Mouse (Mus musculus): ENCODE data around the gene Sgcg.

Gene Sgcg

DNA sequence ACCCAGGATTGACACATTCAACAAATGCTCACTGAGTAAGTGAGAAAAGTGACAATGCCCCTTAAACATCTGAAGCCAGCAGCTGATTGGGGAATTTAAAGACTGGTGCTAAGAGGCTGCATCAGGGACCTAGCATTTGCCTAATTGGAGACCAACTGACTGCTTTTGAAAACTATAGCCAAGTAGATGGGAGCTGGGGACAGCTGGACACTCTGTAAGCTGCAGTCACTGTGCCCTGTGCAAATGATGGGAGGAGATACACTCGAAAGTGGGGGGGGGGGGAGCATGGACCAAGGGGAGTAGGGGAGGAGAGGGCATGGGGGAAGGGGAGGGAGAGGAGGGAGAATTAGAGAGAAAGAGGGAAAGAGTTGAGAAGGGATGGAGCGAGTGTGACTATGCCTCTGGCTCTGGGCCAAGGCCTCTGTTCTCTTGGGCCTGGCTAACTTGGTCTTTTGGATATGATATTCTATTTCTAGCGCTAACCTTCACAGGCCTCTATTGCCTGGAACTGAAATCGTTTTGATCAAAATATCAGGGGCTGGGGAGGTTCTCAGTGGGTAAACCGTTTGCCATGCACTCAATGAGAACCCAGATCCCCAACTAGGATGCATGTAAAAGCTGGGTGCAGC lies 22.3 kb downstream of the Sgcg start:
- in situ Hi-C loops (cut with MboI, MseI), result no loop called here

DNA sequence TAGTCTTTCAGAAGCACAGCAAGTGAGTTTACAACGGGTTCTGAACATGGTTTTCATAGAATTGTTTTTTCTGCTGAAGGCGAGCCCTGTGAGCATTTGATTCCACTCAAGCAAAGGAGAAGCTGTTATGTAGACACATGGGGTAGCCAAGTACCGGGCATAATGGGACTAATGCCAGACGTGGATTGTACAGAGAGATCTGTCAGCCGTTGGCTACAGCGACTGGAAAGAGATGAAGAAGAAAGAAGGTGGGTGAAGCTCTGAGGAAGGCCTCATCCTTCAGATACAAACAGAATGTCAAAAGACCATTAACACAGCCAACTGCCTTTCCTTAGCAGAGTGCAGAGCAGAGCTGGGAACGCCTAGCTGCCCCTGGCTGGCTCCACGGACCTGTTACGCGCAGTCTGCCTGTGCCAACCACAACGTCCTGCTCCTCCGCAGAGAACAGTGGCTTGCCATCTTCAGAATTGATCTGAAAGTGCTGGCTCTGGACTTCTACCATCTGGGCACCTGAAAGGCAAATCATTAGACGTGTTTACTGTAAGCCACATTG lies 26.2 kb downstream of the Sgcg start:
- in situ Hi-C loops (cut with MboI, MseI), result loop anchor here in 1 of 2 experiments (5.0 kb wide), 1 partner anchor 60 kb away; no protein-coding TSS in a partner anchor

DNA sequence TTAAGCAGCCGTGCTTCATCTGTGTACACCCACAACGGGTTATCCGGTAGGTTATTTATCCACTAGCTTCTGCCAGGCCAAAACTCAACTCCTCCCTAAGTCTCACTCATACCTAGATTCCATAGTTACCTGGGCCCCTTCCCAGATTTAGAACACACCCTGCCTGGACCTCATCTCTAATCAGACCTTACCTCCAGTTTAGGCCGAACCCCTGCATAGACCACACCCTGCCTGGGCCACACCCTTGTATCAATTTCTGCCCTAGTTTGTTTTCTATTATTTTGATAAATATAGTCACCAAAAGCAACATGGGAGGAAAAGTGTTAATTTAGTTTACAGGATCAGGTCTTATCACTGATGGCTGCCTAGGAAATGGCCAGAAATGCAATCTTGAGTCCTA lies 28.1 kb downstream of the Sgcg start:
- in situ Hi-C loops (cut with MboI, MseI), result loop anchor here in 1 of 2 experiments (5.0 kb wide), 1 partner anchor 62 kb away; no protein-coding TSS in a partner anchor

DNA sequence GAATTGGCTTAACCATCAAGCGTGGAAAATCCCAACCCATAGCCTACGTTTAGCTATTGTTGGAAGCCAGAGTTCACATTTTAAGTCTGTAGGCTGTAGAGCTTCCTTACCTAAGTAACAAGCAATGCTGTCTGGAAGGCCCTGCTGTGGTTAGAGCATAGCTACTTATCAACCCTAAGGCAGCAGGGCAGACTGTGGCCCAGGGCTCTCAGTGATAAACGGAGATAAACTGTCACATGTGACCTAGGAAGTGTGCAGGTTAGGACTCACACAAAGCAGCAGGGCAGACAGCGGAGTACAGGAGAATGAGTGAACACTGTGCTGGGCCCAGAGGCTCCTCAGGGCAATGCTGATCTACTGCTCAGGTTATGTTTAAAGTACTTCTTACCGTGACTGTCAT lies 28.5 kb downstream of the Sgcg start:
- in situ Hi-C loops (cut with MboI, MseI), result loop anchor here in 1 of 2 experiments (5.0 kb wide), 1 partner anchor 63 kb away; no protein-coding TSS in a partner anchor

DNA sequence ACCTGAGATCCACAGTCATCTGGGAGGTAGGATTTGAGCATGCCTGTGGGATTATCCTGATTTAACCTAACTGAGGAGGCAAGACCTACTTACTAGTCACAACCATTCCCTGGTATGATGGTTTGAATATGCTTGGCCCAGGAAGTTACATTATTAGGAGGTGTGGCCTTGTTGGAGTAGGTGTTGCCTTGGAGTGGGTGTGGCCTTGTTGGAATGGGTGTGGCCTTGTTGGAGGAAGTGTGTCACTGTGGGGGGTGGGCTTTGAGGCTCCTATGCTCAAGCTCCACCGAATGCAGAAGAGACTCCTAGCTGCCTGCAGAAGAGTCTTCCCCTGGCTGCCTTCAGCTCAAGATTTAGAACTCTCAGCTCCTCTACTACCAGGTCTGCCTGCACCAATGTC lies 32.1 kb downstream of the Sgcg start:
- in situ Hi-C loops (cut with MboI, MseI), result no loop called here

DNA sequence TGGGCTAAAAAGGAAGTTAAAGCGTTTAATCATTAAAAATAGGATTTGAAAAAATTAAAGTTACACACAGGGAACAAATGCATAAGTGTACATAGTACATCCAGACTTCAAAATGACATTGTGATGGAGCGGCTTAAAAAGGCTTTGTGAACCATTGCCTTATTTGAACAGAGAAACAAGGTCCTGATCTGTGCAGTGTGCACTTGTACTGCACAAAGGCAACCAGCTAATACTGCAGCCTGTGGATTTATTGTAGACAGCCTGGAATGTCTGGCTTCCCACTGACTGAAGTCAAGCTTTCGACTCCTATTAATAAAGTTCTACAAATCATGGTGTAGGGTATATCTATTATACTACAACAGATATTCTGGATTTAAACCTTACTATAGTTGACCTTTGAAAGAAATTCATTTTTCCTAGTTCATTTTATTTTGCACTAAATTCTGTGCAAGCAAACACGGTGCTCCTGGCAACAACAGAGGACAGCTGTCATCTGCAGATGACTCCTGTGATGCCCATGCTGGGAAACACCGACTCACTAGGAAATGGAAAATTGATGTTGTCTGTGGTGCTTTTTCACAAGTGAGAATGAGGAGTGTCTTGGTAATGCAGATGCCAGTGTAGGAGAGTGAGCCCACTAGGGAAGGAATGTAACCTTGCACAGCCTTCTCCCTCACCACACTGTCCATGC lies 33.8 kb downstream of the Sgcg start:
- in situ Hi-C loops (cut with MboI, MseI), result no loop called here

DNA sequence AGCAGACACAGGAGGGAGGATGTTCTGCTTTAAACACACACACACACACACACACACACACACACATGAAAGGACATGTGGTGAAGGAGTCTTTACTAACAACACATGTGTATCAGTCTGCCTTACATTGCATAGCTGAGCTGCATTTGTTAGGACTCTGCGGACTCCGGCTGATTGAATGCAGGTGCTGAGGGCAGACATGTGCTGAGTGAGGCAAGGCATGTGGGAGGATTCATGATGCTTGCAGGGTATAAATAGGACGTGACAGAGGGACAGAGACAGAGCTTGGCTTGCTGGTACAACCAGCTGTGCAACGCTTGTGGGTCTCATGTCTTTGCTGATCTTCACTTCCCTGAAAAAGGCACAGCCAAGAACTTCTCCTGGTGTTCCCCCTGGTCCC lies 34.5 kb downstream of the Sgcg start:
- in situ Hi-C loops (cut with MboI, MseI), result no loop called here

DNA sequence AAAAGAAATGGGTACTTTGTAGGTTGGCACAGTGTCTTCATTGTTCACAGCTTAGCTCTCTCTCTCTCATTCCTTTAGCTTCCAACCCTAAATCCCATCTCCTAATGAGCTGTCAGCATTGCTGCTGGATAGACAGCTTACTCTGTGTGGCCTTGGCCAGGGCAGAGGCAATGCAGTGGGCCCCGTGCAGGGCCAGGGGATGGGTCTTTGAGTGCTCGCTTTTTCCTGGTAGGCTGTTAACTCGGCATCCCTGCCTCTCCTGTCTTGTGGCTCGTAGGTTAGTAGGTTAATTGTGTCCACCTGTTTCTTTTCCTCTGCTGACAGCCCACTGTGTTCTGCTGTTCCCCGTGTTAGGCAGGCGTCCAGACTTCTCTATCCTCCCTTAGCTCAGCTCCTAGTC lies 35.8 kb downstream of the Sgcg start:
- in situ Hi-C loops (cut with MboI, MseI), result no loop called here

DNA sequence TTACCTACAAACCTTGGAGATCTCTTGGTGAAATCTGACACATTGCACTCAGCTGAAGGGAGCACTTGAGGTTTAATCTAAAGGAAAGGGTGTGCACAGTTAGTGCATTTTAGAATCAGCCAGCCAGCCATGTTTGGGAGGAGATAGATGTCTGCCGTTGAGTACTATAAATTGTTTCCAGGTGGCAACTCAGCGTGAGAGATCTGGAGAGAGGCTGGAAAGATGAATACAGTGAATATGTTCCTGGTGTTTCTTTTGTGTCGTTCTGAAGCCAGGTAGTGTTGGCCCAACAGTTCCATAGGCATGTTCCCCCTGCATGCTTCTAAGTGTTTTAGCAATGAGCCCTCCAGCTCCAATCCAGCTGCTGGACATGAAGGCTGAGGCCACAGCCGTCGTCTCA lies 37.1 kb downstream of the Sgcg start:
- in situ Hi-C loops (cut with MboI, MseI), result no loop called here

DNA sequence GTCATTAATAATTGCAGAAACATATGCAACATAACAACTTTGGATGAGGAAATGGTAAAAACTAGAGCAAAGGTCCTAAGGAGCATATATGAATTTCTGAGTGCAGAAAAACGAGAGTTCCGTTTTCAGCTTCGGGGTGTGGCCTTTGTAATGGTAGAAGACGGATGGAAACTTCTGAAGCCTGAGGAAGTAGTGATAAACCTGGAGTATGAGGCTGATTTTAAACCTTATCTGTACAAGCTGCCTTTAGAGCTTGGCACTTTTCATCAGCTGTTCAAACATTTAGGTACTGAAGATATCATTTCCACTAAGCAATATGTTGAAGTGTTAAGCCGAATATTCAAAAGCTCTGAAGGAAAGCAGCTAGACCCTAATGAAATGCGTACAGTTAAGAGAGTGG lies 46.5 kb downstream of the Sgcg start:
- in situ Hi-C loops (cut with MboI, MseI), result no loop called here

DNA sequence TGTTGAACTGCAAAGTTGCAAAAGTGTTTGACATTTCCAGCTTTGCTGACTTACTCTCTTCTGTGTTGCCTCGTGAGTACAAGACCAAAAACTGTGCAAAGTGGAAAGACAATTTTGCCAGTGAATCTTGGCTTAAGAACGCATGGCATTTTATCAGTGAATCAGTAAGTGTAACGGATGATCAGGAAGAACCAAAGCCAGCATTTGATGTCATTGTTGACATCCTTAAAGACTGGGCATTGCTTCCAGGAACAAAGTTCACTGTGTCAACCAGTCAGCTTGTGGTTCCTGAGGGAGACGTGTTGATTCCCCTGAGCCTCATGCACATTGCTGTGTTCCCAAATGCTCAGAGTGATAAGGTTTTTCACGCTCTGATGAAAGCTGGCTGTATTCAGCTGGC lies 48.2 kb downstream of the Sgcg start:
- in situ Hi-C loops (cut with MboI, MseI), result no loop called here

DNA sequence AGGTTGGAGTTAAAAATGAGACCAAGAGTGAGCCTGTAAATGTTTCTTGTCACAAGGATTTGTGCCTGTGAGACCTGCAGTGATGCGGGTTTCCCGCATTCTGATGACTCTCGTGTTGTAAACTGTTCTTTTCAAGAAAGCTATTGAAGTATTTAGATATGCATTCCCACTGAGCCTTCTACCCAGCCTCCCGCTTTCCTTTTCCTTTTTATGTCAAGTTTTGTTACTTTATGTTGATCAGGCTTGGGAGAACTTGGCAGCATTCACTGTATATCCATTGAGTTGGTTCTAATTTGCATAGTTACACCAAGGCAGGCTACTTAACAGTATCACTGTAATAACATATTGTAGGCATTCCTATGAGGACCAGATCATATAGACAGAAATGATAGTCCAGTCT lies 63.9 kb downstream of the Sgcg start:
- in situ Hi-C loops (cut with MboI, MseI), result no loop called here

DNA sequence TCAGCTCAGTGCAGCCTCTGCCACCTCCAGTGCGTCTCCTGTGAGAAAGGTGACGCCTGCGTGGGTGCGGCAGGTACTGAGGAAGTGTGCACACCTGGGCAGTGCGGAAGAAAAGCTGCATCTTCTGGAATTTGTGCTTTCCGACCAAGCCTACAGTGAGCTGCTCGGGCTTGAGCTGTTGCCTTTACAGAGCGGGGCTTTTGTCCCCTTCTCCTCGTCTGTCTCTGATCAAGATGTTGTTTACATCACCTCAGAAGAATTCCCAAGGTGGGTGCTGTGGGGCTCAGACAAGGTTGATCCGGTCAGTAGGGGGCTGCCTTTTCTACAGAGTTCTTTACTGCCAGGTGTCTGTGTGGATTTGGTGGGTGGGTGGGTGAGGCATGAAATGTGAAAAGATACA lies 66.0 kb downstream of the Sgcg start:
- in situ Hi-C loops (cut with MboI, MseI), result no loop called here

DNA sequence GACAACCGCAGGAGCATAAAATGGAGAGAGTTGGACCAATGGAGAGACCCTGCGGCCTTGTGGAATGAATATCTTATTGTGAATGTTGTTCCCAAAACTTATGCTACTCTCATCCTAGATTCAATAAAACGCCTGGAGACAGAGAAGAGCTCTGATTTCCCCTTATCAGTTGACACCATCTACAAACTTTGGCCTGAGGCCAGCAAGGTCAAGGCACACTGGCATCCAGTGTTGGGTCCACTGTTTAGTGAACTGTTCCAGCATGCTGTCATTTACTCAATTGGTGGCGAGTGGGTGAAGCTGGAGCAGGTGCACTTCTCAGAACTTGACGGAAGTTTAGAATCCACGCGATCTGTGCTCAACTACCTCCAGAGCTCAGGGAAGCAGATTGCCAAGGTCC lies 66.4 kb downstream of the Sgcg start:
- in situ Hi-C loops (cut with MboI, MseI), result no loop called here

DNA sequence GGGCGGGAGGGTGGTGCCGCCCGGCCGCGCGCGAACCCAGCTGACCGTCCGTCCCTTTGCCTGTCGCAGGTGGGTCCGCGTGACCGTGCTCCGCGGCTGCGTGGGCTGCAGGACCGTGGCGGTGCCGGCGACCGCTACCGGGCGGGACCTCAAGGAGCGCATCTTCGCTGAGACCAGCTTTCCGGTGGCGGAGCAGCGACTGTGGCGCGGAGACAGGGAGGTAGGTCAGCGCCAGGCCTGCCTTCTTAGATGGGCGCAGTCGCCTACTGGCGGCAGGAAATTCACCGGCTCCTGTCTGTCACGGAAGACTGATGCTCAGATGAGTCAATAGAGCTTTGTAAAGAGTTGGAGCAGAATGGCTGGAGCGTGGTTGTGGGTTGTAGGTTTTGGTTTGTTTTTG lies 85.1 kb downstream of the Sgcg start:
- in situ Hi-C loops (cut with MboI, MseI), result loop anchor here in 1 of 2 experiments (10.0 kb wide), 1 partner anchor 918 kb away; the partner anchor contains the start of genes Gm49336 and Nupl1

DNA sequence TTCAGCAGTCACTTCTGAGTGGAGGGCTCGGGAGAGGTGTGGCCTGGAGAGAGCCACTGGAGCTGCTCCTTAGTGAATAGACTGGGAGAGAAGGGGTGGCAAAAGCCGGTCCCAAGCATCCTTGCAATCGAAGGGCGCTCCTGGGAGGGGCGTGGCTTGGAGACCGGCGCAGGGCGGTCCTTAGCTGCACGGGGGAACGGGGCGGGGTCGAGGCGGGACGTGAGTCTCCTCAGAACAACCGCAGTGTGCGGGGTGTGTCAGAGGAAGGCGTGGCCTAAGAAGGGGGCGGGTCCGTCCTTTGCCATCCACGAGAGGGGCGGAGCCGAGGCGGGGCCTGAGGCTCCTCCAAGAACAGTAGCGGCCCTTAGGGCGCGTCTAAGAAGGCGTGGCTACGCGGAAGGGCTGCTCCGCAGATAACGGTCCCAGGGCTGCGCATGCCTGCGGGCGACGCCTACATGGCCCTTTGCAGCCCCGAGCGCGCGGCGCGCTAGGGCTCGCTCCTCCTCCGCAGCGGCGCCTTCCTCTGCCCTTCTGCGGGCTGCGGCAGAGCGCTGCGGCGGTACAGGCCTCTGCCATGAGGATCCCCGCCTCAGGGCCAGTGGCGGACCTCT lies 85.6 kb downstream of the Sgcg start:
- in situ Hi-C loops (cut with MboI, MseI), result loop anchor here in 1 of 2 experiments (10.0 kb wide), 1 partner anchor 918 kb away; the partner anchor contains the start of genes Gm49336 and Nupl1

DNA sequence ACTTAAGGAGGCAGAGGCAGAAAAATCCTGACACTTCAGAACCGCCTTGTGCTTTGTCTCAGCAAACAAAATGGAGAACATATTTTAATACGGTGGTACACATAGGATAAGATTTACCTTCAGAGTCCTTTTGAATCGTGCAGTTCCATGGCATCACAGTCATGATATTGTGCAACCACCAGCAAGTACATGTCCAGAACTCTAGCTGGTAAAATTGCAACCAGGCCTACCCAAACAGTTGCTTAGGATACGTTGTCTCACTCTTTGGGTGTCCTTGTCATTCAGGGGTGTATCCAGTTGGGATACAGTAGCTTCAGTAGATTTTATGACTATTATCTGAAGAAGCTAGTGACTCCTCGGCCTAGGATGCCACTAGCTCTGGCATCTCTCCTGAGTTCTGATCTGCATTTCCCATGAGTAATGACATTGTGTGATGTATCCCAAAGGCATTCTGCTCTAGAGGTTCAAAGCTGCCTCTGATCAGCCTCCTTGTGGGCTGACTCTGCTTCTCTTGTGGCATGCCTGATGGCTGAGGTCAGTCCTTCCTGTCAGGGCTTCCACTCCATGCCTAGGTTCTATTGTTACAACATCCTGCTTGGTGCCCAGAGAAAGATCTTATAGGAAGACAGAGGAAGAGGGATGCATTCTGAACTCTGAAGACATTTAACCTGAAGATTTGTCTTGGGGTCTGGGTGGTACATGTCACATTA lies 86.9 kb downstream of the Sgcg start:
- in situ Hi-C loops (cut with MboI, MseI), result loop anchor here in 1 of 2 experiments (10.0 kb wide), 1 partner anchor 917 kb away; the partner anchor contains the start of genes Gm49336 and Nupl1
